Mouse (Mus musculus): ENCODE results near the gene Gtsf2. TPM values are rescaled to one million over a fixed set of nuclear protein-coding genes. Genes with fewer than 3 reads are reported as not detected.

The Gtsf2 gene
- total RNA-seq, 1 experiment from 2014 or later = not detected

Other genes starting within 250 kb of the Gtsf2 start
- 73.2 and 88.5 TPM in 2 replicates for gene Cbx5, start 208.7 kb downstream of the Gtsf2 start, total RNA-seq (2021)
- gene Hnrnpa1, start 208.0 kb downstream of the Gtsf2 start, total RNA-seq (2021) = 210 and 212 TPM in 2 replicates
- 0.58 TPM in 1 of 2 replicates, not detected in the other for gene Nfe2, start 190.1 kb downstream of the Gtsf2 start, total RNA-seq (2021)
- gene Copz1, start 175.8 kb downstream of the Gtsf2 start, total RNA-seq (2021) = 143 and 145 TPM in 2 replicates
- not detected in 2 replicates for gene Gpr84, start 137.9 kb downstream of the Gtsf2 start, total RNA-seq (2021)
- 8.8 and 9.1 TPM in 2 replicates for gene Zfp385a, start 108.4 kb downstream of the Gtsf2 start, total RNA-seq (2021)
- gene Itga5, start 81.7 kb downstream of the Gtsf2 start, total RNA-seq (2021) = 35.5 and 45.9 TPM in 2 replicates
- gene Gtsf1, start 18.0 kb downstream of the Gtsf2 start, total RNA-seq (2021) = not detected in 2 replicates
- gene Nckap1l, start 5.3 kb upstream of the Gtsf2 start, total RNA-seq (2021) = 2.5 and 3.0 TPM in 2 replicates
- 5.2 and 8.1 TPM in 2 replicates for gene Pde1b, start 54.6 kb upstream of the Gtsf2 start, total RNA-seq (2021)
- gene Ppp1r1a, start 89.5 kb upstream of the Gtsf2 start, total RNA-seq (2021) = 9.2 and 10.1 TPM in 2 replicates
- gene Glycam1, start 116.6 kb upstream of the Gtsf2 start, total RNA-seq (2021) = not detected in 2 replicates

All from adrenal gland, postnatal 25 days (tissue).